Mouse (Mus musculus) lung, postnatal 4 days (tissue): Measurements from ENCODE around the gene Mxd4.

Experiments
- DNase-seq, 2 experiments: peaks; one replicate each; pipeline ENCODE4 v3.0.0; 2021

Mxd4 gene

GRCm38 (mm10) chr5:34168950-34169891 lies 18.3 kb downstream of the Mxd4 start, which contains the start of the genes Poln and Haus3:
Gene Poln (minus strand): TSS chr5:34169448.
Gene Haus3 (minus strand): TSS chr5:34169527.
- peak; percentile 98 to 99 for DNase-seq

DNA sequence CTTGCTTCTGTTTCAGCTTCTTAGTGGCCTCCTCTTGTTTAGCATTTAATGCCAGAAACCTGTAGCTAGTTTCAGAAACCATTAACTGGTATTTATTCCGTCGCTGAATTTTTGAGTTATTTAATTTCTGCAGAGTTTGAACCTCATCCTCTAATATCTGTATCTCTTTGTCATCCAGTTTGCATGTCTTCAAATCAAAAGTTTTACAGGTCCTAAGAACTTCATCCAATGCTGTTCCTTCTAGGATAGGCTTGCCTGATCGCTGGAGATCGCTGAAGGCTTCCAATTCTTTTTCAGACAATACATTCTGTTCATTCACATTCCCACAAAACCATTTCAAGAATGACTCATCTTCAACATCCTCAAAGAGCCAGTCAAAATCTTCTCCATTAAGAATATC lies 19.7 kb downstream of the Mxd4 start:
- DNase-seq: no peak

DNA sequence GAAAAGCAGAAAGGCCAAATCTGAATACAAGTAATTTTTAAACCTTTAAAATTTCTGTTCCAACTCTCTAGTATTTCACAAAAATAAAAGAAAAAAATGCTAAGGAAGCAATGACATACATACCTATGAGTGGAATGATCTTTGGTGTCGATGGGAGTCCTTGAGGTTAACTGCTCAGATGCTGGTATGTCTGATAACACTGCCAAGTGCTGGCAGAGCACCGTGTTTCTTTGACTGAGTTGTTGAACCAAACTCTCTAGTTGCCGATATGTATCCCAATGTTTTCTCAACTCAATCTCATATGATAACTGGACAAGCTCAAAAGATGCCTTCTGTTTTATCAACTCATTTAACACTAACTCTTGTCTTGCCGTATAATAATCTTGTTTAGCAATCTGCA lies 21.7 kb downstream of the Mxd4 start:
- no peak for DNase-seq

GRCm38 (mm10) chr5:34148476-34148875 lies 39.0 kb downstream of the Mxd4 start:
- DNase-seq: no peak

DNA sequence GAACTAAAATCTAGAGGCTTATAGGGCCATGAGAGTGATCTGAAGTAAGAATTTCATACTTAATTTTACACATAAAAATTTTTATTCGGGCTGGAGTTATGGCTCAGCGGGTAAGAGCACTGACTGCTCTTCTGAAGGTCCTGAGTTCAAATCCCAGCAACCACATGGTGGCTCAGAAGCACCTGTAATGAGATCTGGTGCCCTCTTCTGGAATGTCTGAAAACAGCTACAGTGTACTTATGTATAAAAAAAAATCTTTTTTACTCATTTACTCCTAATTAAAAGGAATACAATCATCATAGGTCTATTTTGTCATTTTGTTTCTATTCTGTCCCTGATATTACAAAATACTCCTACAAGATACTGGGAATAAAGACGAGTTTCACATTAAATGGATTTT lies 40.0 kb downstream of the Mxd4 start:
- DNase-seq: no peak

- DNase-seq: peak; percentile 25 to 46
Measured at GRCm38 (mm10) chr5:34139751-34140150, 47.8 kb downstream of the Mxd4 start.

GRCm38 (mm10) chr5:34132731-34133130 lies 54.8 kb downstream of the Mxd4 start:
- no peak for DNase-seq

DNA sequence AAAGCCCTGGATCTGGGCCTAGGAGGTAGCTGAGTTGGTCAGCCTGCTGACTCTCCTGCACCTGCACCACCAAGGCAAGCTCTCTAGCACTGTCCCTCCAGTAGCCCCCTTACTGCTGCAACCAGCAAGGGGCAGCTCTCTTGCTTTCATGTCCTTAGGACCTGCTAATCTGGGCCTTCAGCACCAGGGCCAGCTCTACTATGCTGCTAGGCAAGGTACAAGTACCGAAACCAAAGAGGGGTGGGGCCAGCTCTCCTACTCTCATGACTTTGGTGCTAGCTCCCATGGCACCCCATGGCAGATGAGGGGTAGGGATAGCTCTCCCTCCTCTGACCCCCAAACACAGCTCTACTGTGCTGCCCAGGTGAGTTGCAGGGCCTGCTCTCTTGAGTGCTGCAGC lies 63.4 kb downstream of the Mxd4 start:
- no peak for DNase-seq
